Mouse (Mus musculus) brain, adult 2 months (tissue): ENCODE measurements around the gene Olfr1255.
A peak's percentile ranks its signal among the peaks of the same experiment; 100 is the strongest.

Experiments
- DNase-seq: peaks from one replicate; pipeline ENCODE4 v3.0.0; 2011; ENCODE audit warnings: low read depth, low spot score

The Olfr1255 gene

DNA sequence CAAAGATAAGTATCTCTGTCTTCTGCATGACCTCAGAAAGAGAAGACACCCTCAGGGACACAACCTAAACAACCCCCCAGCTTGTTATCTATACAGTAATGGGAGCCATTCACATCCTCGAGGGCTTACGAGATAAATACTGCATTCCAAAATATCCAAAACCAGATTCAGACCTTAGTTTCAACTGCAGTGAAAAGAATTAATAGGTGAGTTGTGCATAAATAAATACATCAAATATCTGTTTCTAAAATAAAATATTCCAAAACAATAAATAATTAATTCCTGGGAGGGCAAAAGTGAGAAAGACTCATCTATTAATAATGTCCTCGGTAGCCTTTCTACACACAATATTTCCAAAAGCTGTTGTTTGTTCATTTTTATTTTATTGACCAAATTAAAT, at the start of gene Olfr1255:
TSS of gene Olfr1255 (plus strand) at position 301 of the 400 bp plus-strand sequence.
- DNase-seq, result no peak

GRCm38 (mm10) chr2:89793519-89793918, 18.3 kb upstream of the Olfr1255 start, which contains the start of gene Olfr1254:
Gene Olfr1254 (minus strand): TSS chr2:89793619.
- no peak for DNase-seq

DNA sequence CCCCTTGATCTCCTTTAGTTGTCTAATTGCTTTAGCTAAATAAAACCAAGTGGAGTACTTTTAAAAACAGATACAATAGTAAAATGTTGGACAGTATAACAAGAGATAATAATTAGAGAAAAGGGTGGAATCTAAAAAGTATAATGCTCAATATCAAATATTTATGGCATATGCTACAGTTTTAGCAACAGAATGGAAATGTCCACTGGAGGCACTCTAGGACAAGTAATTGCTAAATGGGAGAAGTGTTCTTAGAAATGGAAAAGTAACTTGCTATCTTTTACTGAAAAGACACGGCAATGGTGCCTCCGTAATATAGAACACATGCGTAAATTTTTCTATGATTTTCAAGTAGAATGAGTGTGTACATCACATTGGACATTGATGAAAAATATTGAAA, 12.3 kb upstream of the Olfr1255 start:
- DNase-seq, result peak; percentile 5

DNA sequence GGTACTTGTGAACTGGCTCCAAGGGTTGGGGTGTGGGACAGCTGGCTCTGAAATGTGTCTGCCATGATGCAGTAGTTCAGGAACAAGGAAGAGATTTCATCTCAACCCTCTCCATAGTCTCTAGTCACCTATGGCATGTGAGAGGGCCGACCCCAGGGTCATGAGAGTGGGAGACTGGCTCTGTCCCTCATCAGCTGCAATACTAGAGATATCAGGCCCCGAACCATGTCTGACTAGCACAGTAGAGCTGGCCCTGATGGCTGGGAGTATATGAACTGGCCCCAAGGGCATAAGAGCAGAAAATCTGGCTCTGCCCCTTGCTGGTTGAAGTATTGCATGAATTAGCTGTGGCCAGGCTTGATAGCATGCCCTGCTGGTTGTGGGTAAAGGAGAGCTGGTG, 1.1 kb upstream of the Olfr1255 start:
- DNase-seq, result no peak

- DNase-seq, result no peak
Observed at GRCm38 (mm10) chr2:89820216-89820615, 8.4 kb downstream of the Olfr1255 start.

GRCm38 (mm10) chr2:89841455-89841854, 29.6 kb downstream of the Olfr1255 start, which contains the start of gene Olfr1256:
Gene Olfr1256 (minus strand): TSS chr2:89841555.
- no peak for DNase-seq

DNA sequence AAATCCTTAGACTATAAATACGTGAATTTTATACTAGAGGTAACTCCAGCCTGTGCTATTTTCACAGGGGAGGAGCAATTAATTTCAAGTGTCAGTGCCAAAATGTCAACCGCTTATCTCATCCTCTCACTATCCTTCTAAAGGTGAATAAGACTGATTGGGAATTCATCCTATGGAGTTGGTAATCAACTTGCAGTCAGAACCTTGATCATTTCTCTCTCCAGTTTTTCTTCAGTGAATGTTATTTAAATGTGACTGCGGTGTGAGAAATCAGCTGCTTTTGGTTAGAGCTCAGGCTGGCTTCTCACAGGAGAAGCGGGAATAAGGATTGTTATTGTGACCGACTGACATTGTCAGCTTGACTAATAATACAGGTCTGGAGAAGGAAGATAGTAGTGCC, 36.3 kb downstream of the Olfr1255 start, which contains the start of gene Olfr48:
TSS of gene Olfr48 (minus strand) at position 101 of the 400 bp plus-strand sequence.
- DNase-seq, result no peak

DNA sequence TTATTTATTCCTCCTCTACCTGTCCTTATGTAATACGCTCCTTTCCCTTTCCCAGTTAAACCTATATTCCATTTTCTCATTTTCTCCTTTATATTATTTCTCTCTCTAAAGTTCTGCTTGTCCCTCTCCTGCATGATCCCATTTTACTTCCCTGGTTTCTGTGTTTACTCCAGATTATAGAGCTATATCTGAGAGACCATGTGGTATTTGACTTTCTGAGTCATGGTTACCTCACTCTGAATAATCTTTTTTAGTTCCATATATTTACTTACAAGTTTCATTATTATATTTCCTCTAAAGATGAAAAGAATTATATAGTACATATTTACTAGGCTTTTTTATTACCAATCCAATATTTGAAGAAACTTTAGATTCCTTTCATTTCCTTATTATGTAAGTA, 37.4 kb downstream of the Olfr1255 start:
- no peak for DNase-seq
